Mouse (Mus musculus) adrenal gland, adult (tissue): ENCODE data around the gene Ola1.

Source experiments
- DNase-seq, 2 experiments: peaks; one replicate each; pipeline ENCODE4 v3.0.0; 2022 to 2023; ENCODE audit warnings: low spot score in 1 of 2; ENCODE audit not compliant: inconsistent age in 2 of 2

Gene Ola1

DNA sequence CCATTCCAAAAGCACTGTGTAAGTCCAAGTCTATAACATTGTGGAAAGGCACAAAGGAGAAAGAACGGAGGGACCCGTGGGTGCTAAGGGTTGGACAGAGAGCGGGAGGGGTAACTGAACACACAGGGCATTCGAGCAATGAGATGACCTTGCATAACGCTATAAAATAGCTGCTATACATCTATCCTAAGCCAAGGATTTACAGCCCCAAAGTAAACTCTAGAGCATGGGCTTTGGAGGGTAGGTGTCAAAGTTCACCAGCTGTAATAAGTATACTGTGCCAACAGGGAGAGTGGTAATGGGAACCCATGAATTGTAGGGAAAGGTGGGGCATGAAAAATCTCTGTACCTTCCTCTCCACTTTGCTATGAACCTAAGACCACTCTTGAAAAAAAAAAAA lies at the start of gene Ola1:
Gene Ola1 (minus strand): TSS at position 12 of the 400 bp plus-strand sequence.
- DNase-seq = no peak

- peak in 1 of 2 experiments; percentile 29 for DNase-seq
These were observed 49.6 kb upstream of the Ola1 start for GRCm38 (mm10) chr2:73268281-73268680.

GRCm38 (mm10) chr2:73267818-73268217 lies 49.1 kb upstream of the Ola1 start:
- peak in 1 of 2 experiments; percentile 15 for DNase-seq

DNA sequence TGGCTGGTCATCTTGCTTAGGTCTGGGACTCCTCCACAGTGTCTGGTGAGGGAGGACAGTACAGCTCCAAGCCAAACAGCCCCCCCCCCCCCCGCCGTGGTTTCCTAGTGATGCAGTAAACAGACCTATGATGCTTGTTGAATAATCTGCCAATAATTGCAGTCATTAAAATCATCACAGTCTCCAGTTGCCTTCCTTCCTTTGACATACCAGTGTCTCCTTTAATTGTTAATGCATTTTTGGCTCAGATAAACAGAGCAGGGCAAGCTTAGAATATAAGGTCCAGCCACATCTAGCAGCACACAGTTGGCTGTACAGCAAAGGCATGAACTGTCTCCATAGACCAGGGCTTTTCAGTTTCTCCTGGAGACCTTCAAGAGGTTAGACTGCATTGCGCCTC lies 48.5 kb upstream of the Ola1 start:
- no peak for DNase-seq

GRCm38 (mm10) chr2:73266623-73267022 lies 47.9 kb upstream of the Ola1 start:
- DNase-seq = no peak

GRCm38 (mm10) chr2:73266011-73266410 lies 47.3 kb upstream of the Ola1 start:
- DNase-seq = peak in 1 of 2 experiments; percentile 15

DNA sequence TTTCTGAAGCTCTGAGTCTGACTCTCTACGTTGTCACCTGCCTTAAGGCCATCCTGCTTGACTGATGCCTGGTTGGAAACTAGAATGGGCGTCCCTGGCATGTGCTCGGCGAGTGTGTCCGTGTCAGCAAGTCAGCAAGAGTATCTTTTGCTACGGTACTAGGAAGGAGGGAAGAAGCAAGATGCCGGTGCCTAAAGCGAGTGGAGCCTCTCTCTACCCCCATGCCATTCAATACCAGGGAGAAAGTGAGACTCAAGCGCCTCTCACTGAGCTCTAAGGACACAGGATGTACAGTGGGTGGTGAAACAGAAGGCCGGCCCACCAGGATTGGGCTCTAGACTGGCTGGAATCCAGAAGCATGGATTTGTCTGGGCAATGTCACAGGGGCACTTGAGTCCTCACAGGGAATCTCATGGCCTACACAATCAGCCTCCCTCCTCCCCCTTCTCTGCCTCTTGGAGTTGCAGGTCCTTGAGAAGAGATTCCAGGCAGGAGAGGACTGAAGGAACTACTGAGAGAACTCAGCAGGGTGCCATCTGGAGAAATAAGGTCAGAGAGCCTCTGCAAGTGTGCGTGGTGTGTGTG lies 46.0 kb upstream of the Ola1 start:
- peak in 1 of 2 experiments; percentile 15 for DNase-seq

- peak in 1 of 2 experiments; percentile 30 for DNase-seq
These were observed 45.3 kb upstream of the Ola1 start for GRCm38 (mm10) chr2:73263794-73264610.

GRCm38 (mm10) chr2:73263172-73263765 lies 44.5 kb upstream of the Ola1 start:
- peak in 1 of 2 experiments; percentile 31 for DNase-seq

DNA sequence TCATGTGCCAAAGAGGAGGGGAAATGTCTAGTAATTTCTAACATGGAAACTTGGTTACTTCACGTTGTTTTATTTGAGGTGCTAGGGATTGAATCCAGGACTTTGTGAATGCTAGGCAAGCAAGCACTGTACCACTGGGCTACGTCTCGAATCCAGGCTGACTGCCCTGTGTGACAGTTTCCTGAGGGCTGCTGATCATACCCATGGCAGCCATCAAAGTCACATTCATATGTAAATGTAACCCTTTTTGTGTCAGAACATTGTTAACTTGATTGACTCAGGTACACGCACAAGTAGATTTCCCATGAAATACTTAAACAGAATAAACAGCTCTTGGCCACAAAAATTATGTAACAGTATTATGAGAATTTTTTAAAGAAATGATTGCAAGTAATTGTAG lies 30.0 kb upstream of the Ola1 start:
- no peak for DNase-seq

- DNase-seq = no peak
These were observed 22.6 kb upstream of the Ola1 start for GRCm38 (mm10) chr2:73241299-73241698.

DNA sequence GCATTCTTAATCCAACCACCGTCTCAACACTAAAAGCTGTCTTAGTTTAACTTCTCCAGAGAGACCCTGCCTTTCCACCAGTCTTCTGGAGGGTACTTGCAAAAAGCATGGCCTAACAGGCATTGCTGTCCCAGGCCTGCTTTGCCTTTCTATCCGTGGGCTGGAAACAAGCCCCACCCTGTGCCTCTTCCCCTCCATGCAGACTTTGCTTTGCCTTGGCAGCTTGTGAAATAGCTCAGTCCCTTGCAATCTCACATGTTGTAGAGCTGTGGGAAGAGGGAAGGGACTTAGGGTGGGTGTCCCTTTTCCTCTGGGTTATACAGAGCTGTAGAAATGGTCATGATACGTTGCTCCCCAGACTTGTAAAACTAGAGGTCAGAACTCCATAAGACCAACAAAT lies 12.4 kb upstream of the Ola1 start:
- DNase-seq = no peak

DNA sequence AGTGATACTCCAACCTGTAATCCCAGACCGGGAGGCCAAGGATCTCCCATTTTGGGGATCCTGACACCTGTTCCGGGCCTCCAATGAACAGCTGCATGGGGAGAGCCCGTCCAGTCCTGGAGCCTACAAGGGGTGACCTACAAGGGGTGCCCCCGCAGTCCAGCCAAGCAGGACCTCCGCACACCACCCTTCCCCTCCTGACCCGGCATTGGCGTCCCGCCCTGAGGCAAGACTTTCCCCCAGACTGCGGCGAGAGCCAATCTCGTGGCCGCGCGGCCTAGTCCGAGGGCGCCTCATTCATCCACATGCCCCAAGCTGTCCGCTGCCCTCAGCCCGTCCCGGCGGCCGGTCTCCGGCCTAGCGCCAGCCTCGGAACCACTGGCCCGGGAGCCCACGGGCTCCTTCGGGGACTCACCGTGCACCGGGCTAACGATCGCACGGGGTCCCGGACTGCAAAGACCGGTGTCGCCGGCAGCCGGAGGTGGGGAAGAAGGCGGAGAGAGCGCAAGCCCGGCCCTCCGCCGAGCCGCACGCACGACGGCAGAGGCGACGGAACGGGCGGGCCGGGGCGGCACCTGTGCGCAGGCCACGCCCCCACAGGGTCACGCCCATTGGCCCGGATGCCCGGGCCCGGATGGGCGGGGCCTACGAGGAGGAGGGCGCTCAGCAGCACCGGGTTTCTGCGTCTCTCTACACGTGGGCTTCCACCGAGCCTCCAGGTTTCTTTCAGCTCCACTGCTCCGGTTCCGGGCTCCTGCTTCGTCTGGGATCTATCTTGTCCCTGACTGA lies 4.7 kb downstream of the Ola1 start:
- peak; percentile 97 for DNase-seq

DNA sequence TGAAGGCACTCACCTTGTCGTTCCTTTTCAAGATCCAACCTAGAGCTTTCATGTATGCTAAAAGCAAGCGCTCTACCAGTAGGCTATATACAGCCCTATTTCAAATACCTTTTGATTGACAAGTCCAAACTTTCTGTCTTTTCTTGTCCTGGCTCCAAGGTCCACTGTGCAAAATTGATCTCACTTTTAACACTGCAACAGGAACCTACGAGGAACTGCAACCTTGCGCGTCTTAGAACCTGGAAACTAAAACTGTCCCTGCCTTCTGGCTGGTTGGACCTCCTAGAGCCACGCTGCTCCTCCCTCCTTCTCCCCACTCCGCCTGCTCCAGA lies 5.2 kb downstream of the Ola1 start:
- no peak for DNase-seq

GRCm38 (mm10) chr2:73204328-73204727 lies 14.4 kb downstream of the Ola1 start:
- DNase-seq = no peak

GRCm38 (mm10) chr2:73188488-73188887 lies 30.2 kb downstream of the Ola1 start:
- DNase-seq = peak in 1 of 2 experiments; percentile 11

- no peak for DNase-seq
These were observed 33.5 kb downstream of the Ola1 start for GRCm38 (mm10) chr2:73185185-73185584.

DNA sequence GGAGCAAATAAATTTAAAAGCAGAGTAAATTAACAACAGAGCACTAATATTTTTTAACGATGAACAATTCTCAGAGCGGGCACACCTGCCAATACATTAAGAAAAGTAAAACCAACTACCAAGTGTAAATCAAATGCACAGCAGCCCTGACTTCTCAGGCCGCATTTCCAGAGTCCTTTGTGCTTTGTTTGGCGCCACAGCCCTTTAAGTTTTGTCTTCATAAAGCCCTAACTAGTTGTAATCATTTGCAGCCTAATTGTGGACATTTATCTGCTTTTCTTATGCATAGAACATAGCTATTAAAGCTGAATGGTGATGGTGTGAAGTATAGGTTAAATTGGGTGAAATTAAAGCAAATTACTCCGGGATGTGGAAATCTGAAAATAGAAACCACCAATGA lies 49.2 kb downstream of the Ola1 start:
- DNase-seq = no peak

- DNase-seq = peak; percentile 45 to 83
These were observed 51.6 kb downstream of the Ola1 start for GRCm38 (mm10) chr2:73167126-73167525.

GRCm38 (mm10) chr2:73164666-73165065 lies 54.1 kb downstream of the Ola1 start:
- DNase-seq = no peak

DNA sequence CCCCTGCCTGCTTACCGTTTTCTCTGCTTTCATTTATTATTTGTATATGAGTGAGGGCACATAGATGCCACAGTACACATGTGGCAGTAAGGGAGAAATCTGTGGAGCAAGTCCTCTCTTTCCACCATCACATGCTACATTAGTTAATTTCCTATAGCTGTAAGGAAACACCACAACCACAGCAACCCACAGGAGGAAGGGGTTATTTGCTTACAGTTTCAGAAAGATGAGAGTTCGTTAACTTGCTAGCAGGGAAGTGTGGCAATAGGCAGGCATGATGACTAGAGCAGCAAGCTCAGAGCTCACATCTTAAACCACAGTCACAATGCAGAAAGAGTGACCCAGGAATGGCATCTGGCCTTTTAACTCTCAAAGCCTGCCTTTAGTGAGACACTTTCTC lies 58.0 kb downstream of the Ola1 start:
- DNase-seq = no peak
